Mouse (Mus musculus) bone marrow macrophage, adult 2 months (primary cell): ENCODE results near the gene Shisa2. TPM values are rescaled to one million over a fixed set of nuclear protein-coding genes. Genes with fewer than 3 reads are reported as not detected.
A peak's percentile ranks its signal among the peaks of the same experiment; 100 is the strongest.
"Not testable (repeated sequence)": the region's sequence is repeated elsewhere in the genome, so short reads cannot be mapped to it uniquely, and the experiment has no call there.

Source experiments
- H3K27ac ChIP-seq: 2 replicates; pipeline ENCODE4 v1.5.1; 2012; ENCODE audit warnings: low read depth, low read length; ENCODE audit not compliant: insufficient read depth
- H3K4me1 ChIP-seq: 2 replicates; pipeline ENCODE4 v1.6.1; 2012; ENCODE audit warnings: low read length; ENCODE audit not compliant: control insufficient read depth, insufficient read depth
- H3K4me3 ChIP-seq: 2 replicates; pipeline ENCODE4 v1.5.1; 2012; ENCODE audit warnings: mild to moderate bottlenecking, low read length, moderate library complexity; ENCODE audit not compliant: insufficient read depth
- CTCF ChIP-seq: IDR thresholded peaks from 2 replicates; pipeline ENCODE4 v1.5.1; 2012; ENCODE audit warnings: low read depth, mild to moderate bottlenecking, low read length, moderate library complexity
- POLR2A ChIP-seq: IDR thresholded peaks from 2 replicates; pipeline ENCODE4 v1.6.1; 2012; ENCODE audit warnings: mild to moderate bottlenecking, low read depth, low read length, borderline replicate concordance
- polyA plus RNA-seq: library from polyadenylated mRNA; stranded (reverse); fragments of >200 nt; gene quantifications from 2 replicates; pipeline ENCODE4 v1.2.4, GENCODE M21; 2012; ENCODE audit not compliant: missing spikeins, insufficient read depth, insufficient read length

Shisa2 gene
- polyA plus RNA-seq, 1 experiment, result not detected

DNA sequence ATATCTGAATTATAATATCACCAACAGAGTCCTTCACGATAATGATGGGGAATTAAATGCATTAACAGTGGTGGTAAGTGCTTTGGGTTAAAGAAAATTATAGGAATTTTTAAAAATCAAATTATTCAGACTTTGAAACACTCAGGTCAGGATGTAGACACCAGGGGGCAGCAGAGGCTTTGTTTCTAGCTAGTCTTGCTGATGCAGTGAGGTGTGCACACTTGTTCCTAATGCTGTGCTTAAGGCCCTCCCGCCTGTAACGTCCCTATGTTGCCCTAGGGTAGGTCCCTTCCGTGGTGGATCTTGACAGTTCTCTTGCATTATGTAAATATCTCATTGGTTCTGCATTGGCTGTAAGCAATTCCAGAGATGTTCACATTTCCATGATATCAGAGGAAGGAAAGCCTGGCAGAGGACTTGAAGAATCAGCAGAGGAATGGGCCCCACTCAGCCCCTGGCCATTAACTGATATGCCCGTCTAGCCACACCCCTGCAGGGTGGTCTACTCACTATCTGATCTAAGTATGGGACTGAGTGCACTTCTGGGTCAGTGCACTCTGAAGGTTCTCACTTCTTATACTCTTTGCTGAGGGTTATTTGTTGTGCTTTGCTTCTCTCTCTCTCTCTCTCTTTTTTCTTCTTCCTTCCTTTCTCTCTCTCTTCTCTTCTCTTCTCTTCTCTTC, 19.3 kb upstream of the Shisa2 start:
- Histone ChIP-seq H3K27ac (no peak overlapping the region), H3K4me1 (no peaks in the 10 kb centered on the region), H3K4me3 (no peak overlapping the region)
- TF ChIP-seq POLR2A (no peak), CTCF (peak; percentile 48)

DNA sequence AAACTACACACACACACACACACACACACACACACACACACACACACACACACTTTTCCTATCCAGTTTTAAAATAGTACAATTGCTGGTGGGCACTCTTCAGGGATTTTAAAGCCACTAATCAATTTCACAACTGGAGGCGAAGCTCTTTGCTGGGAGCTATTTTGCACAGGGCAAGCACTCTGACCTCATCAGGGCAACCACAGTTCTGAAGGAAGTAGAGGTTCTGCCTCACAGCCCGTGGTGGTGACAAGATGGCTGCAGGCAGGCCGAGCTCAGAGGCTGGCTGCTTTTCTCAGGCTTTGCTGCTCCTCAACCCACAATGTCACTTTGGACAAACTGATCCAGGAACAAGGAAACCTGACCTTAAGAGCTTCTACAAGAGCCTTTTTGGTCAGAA, 18.1 kb upstream of the Shisa2 start:
- Histone ChIP-seq H3K4me1 (no peaks in the 10 kb centered on the region), H3K4me3 (no peak overlapping the region), H3K27ac (no peak overlapping the region)
- TF ChIP-seq POLR2A, result no peak
- TF ChIP-seq CTCF, result no peak

DNA sequence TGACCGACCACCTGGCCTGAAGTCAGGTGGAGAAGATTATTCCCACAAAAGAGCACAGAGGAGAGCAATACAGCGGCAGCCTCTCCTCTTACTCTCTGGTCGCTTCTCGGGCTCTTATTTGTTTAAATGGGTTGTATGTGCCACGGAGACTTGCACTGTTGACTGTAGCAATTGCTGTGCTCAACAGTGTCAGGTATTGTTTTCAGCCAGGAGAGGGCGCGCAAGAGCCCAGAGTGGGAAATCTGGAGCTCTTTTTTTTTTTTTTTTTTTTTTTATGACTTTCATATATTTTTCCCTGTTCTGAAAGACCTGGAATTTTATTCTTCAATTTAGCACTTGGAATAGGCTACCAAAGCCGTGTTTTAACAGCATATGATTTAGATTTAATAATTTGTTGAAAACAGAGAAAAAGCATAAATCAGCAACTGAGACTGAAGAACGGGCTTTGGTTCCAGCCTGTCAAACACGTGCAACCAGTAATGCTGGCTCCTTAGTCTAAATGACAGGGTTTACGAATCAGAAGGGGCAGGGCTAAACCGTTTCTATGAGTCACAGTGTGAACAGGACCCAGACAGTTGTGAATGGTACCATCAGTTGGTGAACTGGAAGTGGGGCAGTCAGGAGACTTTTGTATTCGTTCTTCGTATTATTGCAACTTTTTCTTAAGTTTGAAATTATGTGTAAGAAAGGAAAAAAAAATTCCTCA, 12.0 kb upstream of the Shisa2 start:
- H3K27ac ChIP-seq, result no peak overlapping the region
- no peaks in the 10 kb centered on the region for H3K4me1 ChIP-seq
- no peak for TF ChIP-seq POLR2A
- TF ChIP-seq CTCF, result peak; percentile 76
- H3K4me3 ChIP-seq, result no peak overlapping the region

DNA sequence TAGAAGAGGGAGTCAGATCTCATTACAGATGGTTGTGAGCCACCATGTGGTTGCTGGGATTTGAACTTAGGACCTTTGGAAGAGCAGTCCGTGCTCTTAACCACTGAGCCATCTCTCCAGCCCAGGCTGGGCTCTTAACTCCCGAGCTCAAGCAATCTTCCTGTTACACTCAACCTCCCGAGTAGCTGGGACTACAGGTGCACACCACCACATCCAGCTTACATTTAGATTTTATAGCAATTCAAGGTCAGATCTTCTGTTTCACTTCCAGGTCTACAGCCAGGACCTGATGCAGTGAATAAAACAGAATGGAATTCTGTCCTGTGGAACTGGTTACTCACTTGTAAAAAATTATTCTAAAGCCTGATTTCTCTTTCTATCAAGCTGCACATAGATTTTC, 11.0 kb upstream of the Shisa2 start:
- not testable (repeated sequence) for H3K27ac ChIP-seq, H3K4me1 ChIP-seq, H3K4me3 ChIP-seq

DNA sequence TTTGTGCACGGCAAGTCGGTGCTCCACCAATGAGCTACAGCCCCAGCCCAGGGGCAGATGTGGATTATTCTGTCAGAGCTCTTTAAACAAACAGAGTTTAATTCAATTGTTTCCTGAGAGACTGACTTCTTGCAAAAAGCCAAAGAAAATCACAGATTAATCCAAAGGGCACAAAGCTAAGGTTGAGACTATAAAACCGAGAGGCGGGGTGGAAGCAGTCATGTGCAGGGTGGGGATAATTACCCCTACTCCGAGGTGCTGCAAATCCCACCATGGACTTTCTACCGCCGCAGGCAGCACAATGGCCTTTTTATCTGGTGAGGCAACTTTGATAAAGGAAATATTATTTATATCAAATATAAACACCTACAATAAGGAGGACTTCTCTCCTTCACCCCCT, 8.3 kb upstream of the Shisa2 start:
- no peaks in the 10 kb centered on the region for H3K4me1 ChIP-seq
- H3K4me3 ChIP-seq, result no peak overlapping the region
- TF ChIP-seq CTCF (no peak), POLR2A (no peak)
- H3K27ac ChIP-seq, result no peak overlapping the region

DNA sequence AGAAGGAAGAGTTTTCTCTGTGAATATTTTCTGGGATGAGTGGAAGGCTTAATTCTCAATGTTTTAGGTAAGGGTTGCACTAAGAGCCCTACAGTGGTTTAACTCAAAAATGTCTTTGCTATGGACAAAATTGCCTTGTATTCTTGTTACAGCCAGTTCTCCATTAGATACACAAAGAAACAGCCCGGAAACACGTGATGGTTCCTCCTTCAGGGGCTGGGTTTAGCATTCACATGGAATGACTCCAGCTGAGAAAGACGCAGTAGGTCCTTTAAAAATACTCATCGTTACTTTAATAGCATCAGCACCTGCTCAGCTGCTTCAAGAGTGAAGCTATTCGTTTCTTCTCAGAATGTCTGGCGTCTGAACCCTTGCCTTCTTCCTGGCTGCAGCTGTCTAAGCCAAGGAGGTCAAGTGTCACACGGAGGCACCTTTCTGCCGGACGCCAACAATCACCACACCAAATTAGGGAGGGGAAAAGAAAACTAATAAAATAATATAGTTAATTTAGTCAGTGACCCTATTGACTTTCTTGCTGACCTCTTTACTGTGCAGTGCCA, 702 bp upstream of the Shisa2 start:
- H3K4me3 ChIP-seq, result no peak overlapping the region
- no peak overlapping the region for H3K27ac ChIP-seq
- H3K4me1 ChIP-seq, result no peaks in the 10 kb centered on the region
- TF ChIP-seq CTCF, result no peak
- no peak for TF ChIP-seq POLR2A

DNA sequence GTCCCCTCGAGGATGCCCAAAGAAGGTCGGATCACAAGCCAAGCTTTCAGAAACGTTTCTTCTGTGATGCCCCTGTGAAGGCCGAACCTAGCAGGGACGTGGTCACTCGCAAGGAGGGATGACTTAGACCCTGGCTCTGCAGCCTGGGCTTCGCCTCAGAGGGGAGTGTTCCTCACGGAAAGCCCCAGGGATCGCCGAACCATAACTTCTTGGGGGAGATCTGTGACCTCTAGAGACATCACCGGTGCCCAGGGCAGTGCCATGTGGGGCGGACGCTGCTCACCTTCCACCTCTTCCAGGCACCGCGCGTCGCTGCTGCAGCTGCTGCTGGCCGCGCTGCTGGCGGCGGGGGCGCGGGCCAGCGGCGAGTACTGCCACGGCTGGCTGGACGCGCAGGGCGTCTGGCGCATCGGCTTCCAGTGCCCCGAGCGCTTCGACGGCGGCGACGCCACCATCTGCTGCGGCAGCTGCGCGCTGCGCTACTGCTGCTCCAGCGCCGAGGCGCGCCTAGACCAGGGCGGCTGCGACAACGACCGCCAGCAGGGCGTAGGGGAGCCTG, 777 bp downstream of the Shisa2 start:
- no peaks in the 10 kb centered on the region for H3K4me1 ChIP-seq
- no peak overlapping the region for H3K4me3 ChIP-seq
- H3K27ac ChIP-seq, result no peak overlapping the region
- TF ChIP-seq CTCF (no peak), POLR2A (no peak)

DNA sequence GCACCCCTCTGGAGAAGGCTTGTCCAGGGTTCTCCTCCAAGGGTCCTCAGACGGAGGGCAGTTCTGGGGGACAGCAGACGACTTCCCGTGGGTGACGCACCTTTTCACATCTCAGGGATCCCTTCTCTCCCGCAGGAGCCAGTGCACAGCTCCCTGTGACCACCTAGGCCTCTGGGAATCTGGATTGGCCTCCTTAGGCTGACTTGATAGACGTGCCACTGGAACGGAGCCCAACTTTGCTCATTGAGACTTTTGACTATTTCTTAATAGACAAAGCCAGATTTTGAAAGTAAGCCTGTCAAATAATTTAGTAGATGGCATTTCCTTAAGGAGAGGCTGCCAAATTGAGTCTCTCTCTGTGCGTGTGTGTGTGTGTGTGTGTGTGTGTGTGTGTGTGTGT, 1.6 kb downstream of the Shisa2 start:
- TF ChIP-seq POLR2A (no peak), CTCF (no peak)
- H3K4me1 ChIP-seq, result no peaks in the 10 kb centered on the region
- H3K4me3 ChIP-seq, result no peak overlapping the region
- H3K27ac ChIP-seq, result no peak overlapping the region

DNA sequence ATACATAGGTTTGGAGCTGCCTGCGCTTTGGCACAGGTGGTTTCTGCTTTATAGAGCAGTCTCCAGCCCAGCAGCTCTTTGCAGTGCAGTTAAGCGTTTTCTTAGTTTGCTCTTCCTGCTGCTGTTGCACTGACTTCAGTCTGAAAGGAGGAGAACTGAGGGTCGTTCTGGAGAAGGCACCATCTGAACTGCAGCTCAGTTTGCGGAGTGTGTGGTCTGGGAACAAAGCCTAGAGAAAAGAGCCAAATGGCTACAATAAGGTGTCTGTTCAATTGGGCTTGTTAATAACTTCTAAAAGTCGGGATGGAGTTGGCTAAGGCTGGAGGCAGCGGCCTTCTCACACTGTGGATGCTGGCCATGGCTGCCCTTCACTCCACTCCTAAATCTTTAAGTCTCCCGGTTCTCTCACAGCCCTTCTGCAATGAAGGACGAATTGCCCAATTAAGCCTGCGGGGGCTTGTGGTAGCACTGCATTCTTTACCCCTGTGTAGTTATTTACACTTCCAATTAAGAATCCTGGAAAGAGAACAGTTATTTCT, 2.1 kb downstream of the Shisa2 start:
- Histone ChIP-seq H3K27ac (no peak overlapping the region), H3K4me3 (no peak overlapping the region), H3K4me1 (no peaks in the 10 kb centered on the region)
- no peak for TF ChIP-seq CTCF
- no peak for TF ChIP-seq POLR2A

DNA sequence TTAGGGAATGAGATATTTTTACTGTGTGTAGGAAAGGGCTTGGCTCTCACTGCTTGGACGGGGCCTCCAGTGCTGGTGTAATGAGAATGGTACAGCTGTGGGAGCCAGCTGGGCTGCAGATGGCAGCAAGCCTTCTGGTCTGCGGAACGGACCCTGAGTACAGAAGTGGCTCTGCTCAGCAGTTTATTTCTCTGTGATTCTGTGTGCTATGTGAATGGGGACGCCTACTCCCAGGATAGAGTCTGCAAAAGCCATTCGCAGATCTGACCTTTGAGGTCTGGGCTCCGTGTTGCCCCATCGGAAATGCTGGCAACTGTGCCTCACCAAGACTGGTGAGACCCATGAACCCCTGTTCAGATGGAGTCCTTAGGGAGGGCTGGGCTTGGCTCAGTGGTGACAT, 2.7 kb downstream of the Shisa2 start:
- Histone ChIP-seq H3K4me1 (no peaks in the 10 kb centered on the region), H3K4me3 (no peak overlapping the region), H3K27ac (no peak overlapping the region)
- TF ChIP-seq CTCF (no peak), POLR2A (no peak)
